Mouse (Mus musculus) liver, embryonic 11.5 days (tissue): ENCODE measurements around the gene Lrriq3. TPM values are rescaled to one million over a fixed set of nuclear protein-coding genes. Genes with fewer than 3 reads are reported as not detected.

Source experiments
- ATAC-seq: fragments of 200-750 bp; cut with Nextera tagmentation; replicated peaks from 2 replicates; pipeline ENCODE4 v1.8.0; 2017; ENCODE audit warnings: moderate number of reproducible peaks, mild to moderate bottlenecking, moderate TSS enrichment, moderate library complexity; ENCODE audit not compliant: low FRiP score
- DNase-seq: peaks from one replicate; pipeline ENCODE4 v3.0.0-alpha.2; 2017; ENCODE audit warnings: low spot score
- H3K27ac ChIP-seq: fragments of 300-500 bp; sonication (generic); 2 replicates; pipeline ENCODE4 v1.5.1; 2014; ENCODE audit warnings: mild to moderate bottlenecking, low read depth, low read length, control low read depth
- H3K27me3 ChIP-seq: fragments of 300-500 bp; sonication (generic); replicated peaks from 2 replicates; pipeline ENCODE4 v1.6.1; 2014; ENCODE audit warnings: low read length, mixed read lengths; ENCODE audit not compliant: control insufficient read depth, insufficient read depth
- H3K36me3 ChIP-seq: fragments of 300-500 bp; sonication (generic); 2 replicates; pipeline ENCODE4 v1.6.1; 2014; ENCODE audit warnings: mild to moderate bottlenecking, low read length, moderate library complexity, mixed read lengths; ENCODE audit not compliant: control insufficient read depth, insufficient read depth
- H3K4me1 ChIP-seq: fragments of 300-500 bp; sonication (generic); replicated peaks from 2 replicates; pipeline ENCODE4 v1.6.1; 2014; ENCODE audit warnings: low read length, mixed read lengths; ENCODE audit not compliant: control insufficient read depth, insufficient read depth
- H3K4me2 ChIP-seq: fragments of 300-500 bp; sonication (generic); 2 replicates; pipeline ENCODE4 v1.6.1; 2014; ENCODE audit warnings: mild to moderate bottlenecking, control low read depth, moderate library complexity
- H3K4me3 ChIP-seq: fragments of 300-500 bp; sonication (generic); 2 replicates; pipeline ENCODE4 v1.5.1; 2014; ENCODE audit warnings: low read depth, low read length, control low read depth
- H3K9ac ChIP-seq: fragments of 300-500 bp; sonication (generic); 2 replicates; pipeline ENCODE4 v1.6.1; 2014; ENCODE audit warnings: low read depth, low read length, control low read depth
- H3K9me3 ChIP-seq: fragments of 300-500 bp; sonication (generic); 2 replicates; pipeline ENCODE4 v1.6.1; 2016; ENCODE audit warnings: low read length, inconsistent platforms, mixed read lengths; ENCODE audit not compliant: control insufficient read depth
- WGBS: fragments of 180-500 bp; shearing (Covaris S2); extraction: QIAGEN DNeasy Blood & Tissue Kit; methylation state at CpG from one replicate; pipeline ENCODE4 v1.1.7; 2014; 5-methylcytosine and 5-hydroxymethylcytosine counted together
- polyA plus RNA-seq: library from polyadenylated mRNA; unstranded; fragments of >200 nt; fragmentation: Nextera tagmentation; extraction: Ambion mirVana; gene quantifications from 2 replicates; pipeline ENCODE4 v1.2.1, GENCODE M21; 2014

Gene Lrriq3
- polyA plus RNA-seq, 1 experiment from 2014 or later = 0.30 TPM

DNA sequence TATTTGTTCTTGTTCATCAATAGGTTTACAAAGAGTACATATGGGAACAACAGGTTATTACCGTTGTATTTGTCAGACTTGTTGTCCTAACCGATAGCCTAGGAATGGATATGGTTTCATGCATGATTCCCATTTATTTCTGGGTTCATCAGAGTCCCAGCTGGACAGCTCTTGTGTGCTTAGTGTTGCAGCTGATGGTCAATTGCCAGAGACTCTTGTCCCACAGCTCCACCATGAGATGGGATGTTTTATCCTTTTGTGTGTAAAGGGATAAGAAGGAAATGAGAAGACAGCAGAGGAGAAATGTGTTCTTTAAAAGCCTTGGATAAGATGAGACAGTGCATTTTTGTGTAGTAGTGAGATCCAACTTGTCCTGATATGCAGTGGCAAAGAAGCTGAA, 93.2 kb downstream of the Lrriq3 start:
- Histone ChIP-seq H3K4me1 (no peaks in the 10 kb centered on the region), H3K9ac (no peak overlapping the region), H3K36me3 (no peaks in the 10 kb centered on the region), H3K27me3 (no peaks in the 10 kb centered on the region), H3K4me2 (no peak overlapping the region), H3K9me3 (no peaks in the 10 kb centered on the region), H3K27ac (no peak overlapping the region), H3K4me3 (no peak overlapping the region)
- ATAC-seq = no peak
- no peak for DNase-seq
- 77% methylated on average over 2 of the region's 2 CpGs for whole genome bisulfite sequencing

DNA sequence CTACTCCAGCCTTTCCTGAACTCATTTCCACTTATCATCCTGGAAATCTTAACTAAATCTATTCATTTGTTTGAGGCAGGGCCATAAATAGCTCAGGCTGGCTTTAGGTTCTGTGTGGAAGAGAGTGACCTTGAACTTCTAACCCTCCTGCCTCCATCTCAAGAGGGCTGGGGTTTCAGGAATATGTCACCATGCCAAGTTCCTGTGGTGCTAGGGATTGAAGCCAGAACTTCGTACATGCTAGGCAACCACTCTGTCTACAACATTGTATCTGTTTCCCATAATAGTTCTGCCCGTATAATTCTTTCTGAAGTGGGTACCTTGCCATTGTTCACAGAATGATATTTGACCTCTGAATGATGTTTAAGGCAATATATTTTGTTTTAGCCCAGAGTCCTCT, 95.6 kb downstream of the Lrriq3 start:
- WGBS = 71% methylated on average over 2 of the region's 2 CpGs
- Histone ChIP-seq H3K4me1 (no peaks in the 10 kb centered on the region), H3K27ac (no peak overlapping the region)

DNA sequence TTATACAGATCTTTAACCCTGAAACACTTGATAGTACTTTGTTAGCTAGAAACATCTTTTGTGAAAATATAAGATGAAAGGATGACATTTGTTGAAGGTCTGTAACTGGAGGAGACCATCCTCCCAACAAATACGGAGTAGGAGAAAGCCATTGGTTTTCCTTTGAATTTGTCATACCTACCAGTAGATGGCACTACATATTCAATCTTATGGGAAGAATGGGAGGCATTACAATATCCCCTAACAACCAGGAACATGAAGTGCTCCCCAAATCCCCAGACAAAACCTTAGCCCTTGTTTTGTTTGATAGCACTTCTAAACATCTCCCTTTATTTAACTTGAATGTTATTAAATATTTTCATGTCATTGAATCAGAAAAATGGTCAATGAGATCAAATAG, 141.7 kb downstream of the Lrriq3 start:
- Histone ChIP-seq H3K9me3 (no peaks in the 10 kb centered on the region), H3K27me3 (no peaks in the 10 kb centered on the region), H3K27ac (no peak overlapping the region), H3K4me2 (no peak overlapping the region), H3K4me3 (no peak overlapping the region), H3K9ac (no peak overlapping the region), H3K4me1 (no peaks in the 10 kb centered on the region), H3K36me3 (no peaks in the 10 kb centered on the region)
- 31% methylated on average over 1 of the region's 1 CpGs for WGBS
- no peak for DNase-seq
- no peak for ATAC-seq

More for the DNA sequence above, 95.6 kb downstream of the Lrriq3 start:
- no peak for ATAC-seq
- DNase-seq = no peak
- no peaks in the 10 kb centered on the region for H3K27me3 ChIP-seq
- no peak overlapping the region for H3K4me3 ChIP-seq
- no peak overlapping the region for H3K4me2 ChIP-seq
- H3K9ac ChIP-seq = no peak overlapping the region
- H3K36me3 ChIP-seq = no peaks in the 10 kb centered on the region
- H3K9me3 ChIP-seq = no peaks in the 10 kb centered on the region

DNA sequence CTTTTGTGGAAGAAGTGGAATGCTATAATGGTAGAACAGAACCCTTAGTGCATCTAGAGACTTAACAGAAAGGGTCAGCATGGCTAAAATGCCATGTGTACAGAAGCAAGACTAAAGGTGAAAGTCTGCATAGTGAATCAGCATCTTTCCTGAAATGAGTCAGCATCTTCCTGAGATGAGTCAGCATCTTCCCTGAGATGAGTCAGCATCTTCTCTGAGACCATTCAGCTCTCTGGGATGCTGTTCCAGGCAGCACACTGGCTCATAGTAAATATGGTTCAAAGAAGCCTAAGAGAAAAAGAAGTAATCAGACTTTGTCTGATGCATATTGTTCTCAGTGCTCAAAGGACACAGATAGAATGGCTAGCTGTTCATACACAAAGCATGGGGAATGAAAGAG, 142.3 kb downstream of the Lrriq3 start:
- no peak overlapping the region for H3K4me3 ChIP-seq
- no peak overlapping the region for H3K27ac ChIP-seq
- H3K9me3 ChIP-seq = no peaks in the 10 kb centered on the region
- H3K4me1 ChIP-seq = no peaks in the 10 kb centered on the region
- ATAC-seq (no peak), DNase-seq (no peak)
- H3K36me3 ChIP-seq = no peaks in the 10 kb centered on the region
- no peak overlapping the region for H3K4me2 ChIP-seq
- no peaks in the 10 kb centered on the region for H3K27me3 ChIP-seq
- H3K9ac ChIP-seq = no peak overlapping the region

Other genes starting within 250 kb of the Lrriq3 start
- 0.14 TPM in 1 of 2 replicates, not detected in the other for gene Tnni3k, start 38.0 kb upstream of the Lrriq3 start, polyA plus RNA-seq
- gene Fpgt, start within 50 bp of the Lrriq3 start, polyA plus RNA-seq = 12.7 and 17.1 TPM in 2 replicates